Mouse (Mus musculus): ENCODE results near the gene Grb10. TPM values are rescaled to one million over a fixed set of nuclear protein-coding genes. Genes with fewer than 3 reads are reported as not detected.

Grb10 gene
- polyA plus RNA-seq, 1 experiment from 2014 or later: 654 TPM

DNA sequence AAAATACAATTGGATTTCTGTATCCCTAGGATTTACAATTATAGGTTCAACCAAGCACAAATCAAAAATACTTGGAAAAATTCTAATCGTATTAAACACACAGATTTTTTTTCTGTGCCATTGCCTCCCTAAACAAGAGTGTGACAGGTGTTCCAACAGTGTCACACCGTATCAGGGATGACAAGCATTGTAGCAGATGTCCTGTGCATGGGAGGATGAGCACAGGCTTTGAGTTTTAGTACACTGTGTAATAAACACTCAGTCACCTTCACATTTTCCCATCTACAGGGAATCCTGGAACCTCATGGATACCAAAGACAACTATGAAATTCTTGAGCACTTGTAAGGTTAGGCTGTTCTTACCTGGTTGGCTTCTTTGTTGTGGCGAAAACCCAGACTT, 51.2 kb downstream of the Grb10 start:
- peaks cover 10% of the 10 kb centered on the region; the same call in 1 of the 2 replicates for H3K4me1 ChIP-seq
- DNase-seq (ENCODE audit: low spot score): peak; percentile 19
- H3K36me3 ChIP-seq: peaks cover 16% of the 10 kb centered on the region
- H3K27ac ChIP-seq: no peak overlapping the region
- no peak overlapping the region for H3K4me3 ChIP-seq
- no peaks in the 10 kb centered on the region for H3K9me3 ChIP-seq
- no peaks in the 10 kb centered on the region for H3K27me3 ChIP-seq (ENCODE audit: insufficient read depth, poor library complexity, severe bottlenecking)
- WGBS: 88% methylated on average over 3 of the region's 3 CpGs

DNA sequence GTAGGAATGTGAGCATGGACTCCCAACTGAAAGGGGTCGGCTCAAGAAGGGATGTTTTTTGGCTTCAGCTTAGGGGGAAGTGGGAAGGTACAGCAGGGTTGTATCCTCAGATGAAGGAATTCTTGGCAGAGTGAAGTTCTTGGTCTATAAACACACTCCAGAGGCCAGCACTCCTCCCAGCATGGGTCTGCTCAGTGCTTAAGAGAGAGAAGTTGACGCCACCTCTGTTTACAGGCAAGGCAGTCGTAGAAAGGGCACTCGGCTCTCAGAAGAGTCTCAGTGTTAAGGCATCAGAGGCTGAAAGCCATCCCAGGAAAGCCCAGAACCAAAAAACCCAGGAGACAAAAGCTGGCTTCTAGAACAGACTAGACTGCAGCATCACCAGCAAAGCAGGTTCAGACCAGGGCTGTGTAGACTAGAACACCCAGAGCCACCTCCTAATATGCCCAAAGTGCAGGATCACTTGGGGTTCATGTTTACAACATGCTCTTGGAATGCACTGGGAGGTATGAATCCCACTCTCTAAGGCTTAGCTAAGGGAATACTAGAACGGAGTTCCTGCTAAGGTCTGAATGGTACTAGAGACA, 59.8 kb downstream of the Grb10 start:
- H3K9me3 ChIP-seq: no peaks in the 10 kb centered on the region
- DNase-seq (ENCODE audit: low spot score): peak; percentile 67
- H3K27me3 ChIP-seq (ENCODE audit: insufficient read depth, poor library complexity, severe bottlenecking): no peaks in the 10 kb centered on the region
- no peak overlapping the region for H3K27ac ChIP-seq
- 68% methylated on average over 5 of the region's 5 CpGs for WGBS
- H3K36me3 ChIP-seq: peaks cover 24% of the 10 kb centered on the region
- 0 out of 2 replicates have a peak, but pooled peaks cover 4% of the 10 kb centered on the region for H3K4me1 ChIP-seq
- no peak overlapping the region for H3K4me3 ChIP-seq

DNA sequence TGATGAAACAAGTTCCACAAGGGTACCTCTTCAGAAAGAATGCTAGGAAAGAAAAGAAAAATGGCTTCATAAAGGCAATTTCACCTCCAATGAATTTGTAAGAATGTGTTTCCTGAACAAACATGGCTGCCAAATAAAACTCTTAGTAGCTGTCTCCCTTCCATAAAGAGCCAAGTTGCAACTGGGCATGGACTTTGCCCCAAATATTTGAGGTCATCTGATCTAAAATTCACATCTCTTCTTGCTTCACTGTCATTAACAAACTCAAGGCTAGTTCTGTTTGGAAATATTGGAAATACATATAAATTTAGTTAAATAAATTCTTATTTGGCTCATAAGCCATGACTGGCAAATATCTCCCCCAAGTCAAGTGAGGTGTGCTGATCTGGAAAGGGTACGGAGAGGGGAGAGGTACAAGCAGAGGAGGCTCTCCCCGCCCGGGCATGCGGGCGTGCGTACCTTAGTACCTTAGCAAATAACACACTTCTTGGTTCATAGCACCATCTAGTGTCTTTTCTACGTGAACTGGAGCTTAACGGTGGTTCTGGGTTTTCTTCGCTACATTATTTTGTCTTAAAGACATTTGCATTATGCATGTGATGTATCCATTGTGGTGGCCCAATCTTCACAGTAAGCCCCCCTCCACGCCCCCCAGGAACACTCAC, 63.8 kb downstream of the Grb10 start:
- no peak overlapping the region for H3K27ac ChIP-seq
- H3K27me3 ChIP-seq (ENCODE audit: insufficient read depth, poor library complexity, severe bottlenecking): no peaks in the 10 kb centered on the region
- peak; percentile 75 for DNase-seq (ENCODE audit: low spot score)
- H3K4me1 ChIP-seq: peaks cover 13% of the 10 kb centered on the region
- H3K36me3 ChIP-seq: peaks cover 36% of the 10 kb centered on the region
- WGBS: 51% methylated on average over 10 of the region's 10 CpGs
- no peaks in the 10 kb centered on the region for H3K9me3 ChIP-seq
- H3K4me3 ChIP-seq: no peak overlapping the region

DNA sequence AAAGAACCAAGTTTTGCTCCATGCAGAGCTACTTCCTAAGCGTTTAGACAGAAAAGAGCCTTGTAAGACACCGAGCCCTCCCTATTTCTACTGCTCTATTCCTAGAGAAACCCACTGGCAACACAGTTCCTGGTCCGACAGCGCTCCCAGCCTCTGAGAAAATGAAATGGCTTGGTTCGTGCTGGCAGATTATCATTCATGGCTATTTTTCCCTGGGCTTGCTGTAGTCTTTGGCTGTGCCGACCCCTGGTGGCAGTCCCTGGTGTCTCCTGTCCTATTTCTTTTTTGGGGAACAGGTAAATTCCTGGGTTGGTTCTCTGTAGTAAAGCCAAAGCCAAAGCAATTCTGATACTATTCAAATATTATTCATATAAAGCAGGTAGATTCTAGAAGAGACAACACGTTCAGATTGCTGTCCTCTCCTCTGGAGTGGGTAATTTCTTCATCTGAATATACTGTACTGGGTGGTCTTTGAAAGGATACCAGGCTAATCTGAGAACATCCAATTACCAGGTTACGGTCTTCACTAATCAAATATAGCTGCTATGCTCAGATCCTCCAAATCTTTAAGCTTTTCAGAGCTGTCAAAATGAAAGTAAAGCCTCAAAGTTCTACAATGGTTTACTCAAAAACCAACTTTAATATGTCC, 65.0 kb downstream of the Grb10 start:
- 50% methylated on average over 8 of the region's 8 CpGs for WGBS
- Histone ChIP-seq H3K4me1 (peaks cover 17% of the 10 kb centered on the region), H3K4me3 (no peak overlapping the region), H3K36me3 (peaks cover 48% of the 10 kb centered on the region), H3K27me3 (ENCODE audit: insufficient read depth, poor library complexity, severe bottlenecking) (no peaks in the 10 kb centered on the region), H3K9me3 (no peaks in the 10 kb centered on the region), H3K27ac (peak overlapping the region; percentile 72; the same call in 1 of the 2 replicates)
- DNase-seq (ENCODE audit: low spot score): peak; percentile 90

DNA sequence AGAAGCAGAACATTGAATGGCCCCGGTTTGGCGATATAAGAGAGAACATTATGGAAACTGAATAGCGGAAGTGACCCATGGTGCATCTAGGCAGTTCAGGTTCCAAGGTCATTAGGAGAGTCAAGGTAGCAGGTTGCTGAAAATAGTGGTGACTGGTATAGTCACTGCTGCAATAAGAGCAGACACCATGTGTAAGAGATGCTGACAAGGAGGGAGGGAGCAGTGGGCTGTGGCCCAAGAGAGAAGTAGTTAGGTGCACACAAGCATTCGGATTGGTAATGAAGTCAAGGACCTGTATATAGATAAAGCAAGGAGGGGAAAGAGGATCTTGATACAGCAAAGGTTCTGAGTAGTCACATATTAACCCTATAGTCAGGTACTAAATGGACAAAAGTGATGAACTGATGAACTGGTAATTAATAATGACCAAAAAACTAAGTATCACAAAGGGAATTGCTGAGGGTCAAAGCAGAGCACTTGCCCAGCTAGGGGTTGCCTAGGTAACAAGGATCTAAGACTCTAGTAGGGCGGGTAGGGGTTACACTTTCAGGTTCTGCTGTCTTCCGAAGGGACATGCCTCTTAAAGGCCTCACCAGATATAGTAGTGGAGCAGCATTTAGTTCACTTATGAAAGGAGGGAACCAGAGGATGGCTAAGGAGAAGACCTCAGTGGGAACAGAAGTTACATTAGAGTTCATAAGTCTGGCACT, 65.9 kb downstream of the Grb10 start:
- Histone ChIP-seq H3K4me1 (peaks cover 19% of the 10 kb centered on the region), H3K4me3 (no peak overlapping the region), H3K36me3 (peaks cover 57% of the 10 kb centered on the region), H3K9me3 (no peaks in the 10 kb centered on the region), H3K27me3 (ENCODE audit: insufficient read depth, poor library complexity, severe bottlenecking) (no peaks in the 10 kb centered on the region), H3K27ac (peak overlapping the region; percentile 72)
- peak; percentile 59 for DNase-seq (ENCODE audit: low spot score)
- WGBS: 82% methylated on average over 6 of the region's 6 CpGs

DNA sequence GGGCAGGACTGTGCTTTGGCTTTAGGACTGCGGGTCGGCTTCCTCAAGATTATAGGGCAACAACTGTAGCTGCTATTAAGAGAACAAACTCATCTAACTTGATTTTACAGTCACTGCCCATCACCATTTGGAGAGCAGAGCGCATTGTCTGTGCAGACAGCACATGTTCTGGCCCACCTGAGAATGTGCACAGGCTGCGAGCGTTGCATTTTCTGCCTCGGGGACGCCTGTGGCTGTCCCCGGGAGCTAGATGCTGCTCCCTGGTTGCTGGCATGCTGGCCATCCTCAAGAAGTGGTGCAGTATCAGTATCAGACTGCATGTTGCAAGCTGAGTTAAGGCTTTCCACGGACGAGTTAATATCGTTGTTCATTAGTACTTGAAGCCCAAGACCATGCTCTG, 68.2 kb downstream of the Grb10 start:
- no peaks in the 10 kb centered on the region for H3K27me3 ChIP-seq (ENCODE audit: insufficient read depth, poor library complexity, severe bottlenecking)
- H3K4me1 ChIP-seq: peaks cover 35% of the 10 kb centered on the region
- H3K4me3 ChIP-seq: no peak overlapping the region
- WGBS: 92% methylated on average over 11 of the region's 11 CpGs
- H3K9me3 ChIP-seq: no peaks in the 10 kb centered on the region
- peak; percentile 69 for DNase-seq (ENCODE audit: low spot score)
- H3K27ac ChIP-seq: 0 out of 2 replicates have a peak overlapping the region, but pooled peaks have one; percentile 25
- H3K36me3 ChIP-seq: peaks cover 72% of the 10 kb centered on the region

DNA sequence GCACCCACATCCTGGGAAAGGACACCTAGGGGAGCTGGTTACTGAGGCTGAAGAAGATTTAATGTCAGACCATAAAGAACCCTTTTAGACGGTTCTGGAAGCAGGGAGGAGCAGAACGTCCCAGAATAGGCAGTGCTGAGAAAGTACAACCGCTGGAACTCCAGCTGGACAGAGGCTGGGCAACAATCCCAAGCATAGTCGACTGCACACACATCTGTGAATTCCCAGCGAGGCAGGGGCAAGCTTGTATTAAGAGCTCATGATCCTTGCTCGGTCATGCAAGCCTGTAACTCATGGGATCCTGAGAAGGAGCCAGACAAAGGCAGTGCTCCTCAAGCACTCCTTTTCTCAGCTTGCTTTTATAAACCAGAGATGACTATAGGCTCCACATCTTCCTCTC, 69.7 kb downstream of the Grb10 start:
- Histone ChIP-seq H3K4me3 (no peak overlapping the region), H3K4me1 (peaks cover 49% of the 10 kb centered on the region), H3K27me3 (ENCODE audit: insufficient read depth, poor library complexity, severe bottlenecking) (no peaks in the 10 kb centered on the region), H3K9me3 (no peaks in the 10 kb centered on the region), H3K36me3 (peaks cover 77% of the 10 kb centered on the region), H3K27ac (peak overlapping the region; percentile 76)
- WGBS: 63% methylated on average over 6 of the region's 6 CpGs
- peak; percentile 73 for DNase-seq (ENCODE audit: low spot score)

DNA sequence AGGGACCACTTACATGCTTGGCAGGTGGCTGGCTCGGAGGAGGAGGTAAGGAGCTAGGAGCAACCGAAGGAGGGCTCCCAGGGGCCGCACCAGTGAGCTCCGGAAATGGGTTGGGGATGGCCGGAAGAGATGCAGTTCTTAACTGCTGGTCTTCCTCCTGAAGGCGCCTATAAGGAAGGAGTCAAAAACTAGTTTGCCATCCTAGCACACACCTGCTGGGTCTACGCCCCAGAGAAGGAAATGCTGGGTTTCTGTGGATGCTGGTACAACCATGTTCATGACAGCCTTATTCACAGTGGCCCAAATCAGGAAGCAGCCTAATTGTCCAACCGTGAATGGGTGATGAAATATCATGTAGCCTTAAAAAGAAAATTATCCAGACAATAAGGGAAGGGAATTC, 71.0 kb downstream of the Grb10 start:
- no peak overlapping the region for H3K4me3 ChIP-seq
- 84% methylated on average over 8 of the region's 8 CpGs for WGBS
- DNase-seq (ENCODE audit: low spot score): peak; percentile 70
- H3K36me3 ChIP-seq: peaks cover 76% of the 10 kb centered on the region
- peak overlapping the region; percentile 76; the same call in 1 of the 2 replicates for H3K27ac ChIP-seq
- H3K4me1 ChIP-seq: peaks cover 57% of the 10 kb centered on the region
- no peaks in the 10 kb centered on the region for H3K27me3 ChIP-seq (ENCODE audit: insufficient read depth, poor library complexity, severe bottlenecking)
- no peaks in the 10 kb centered on the region for H3K9me3 ChIP-seq

DNA sequence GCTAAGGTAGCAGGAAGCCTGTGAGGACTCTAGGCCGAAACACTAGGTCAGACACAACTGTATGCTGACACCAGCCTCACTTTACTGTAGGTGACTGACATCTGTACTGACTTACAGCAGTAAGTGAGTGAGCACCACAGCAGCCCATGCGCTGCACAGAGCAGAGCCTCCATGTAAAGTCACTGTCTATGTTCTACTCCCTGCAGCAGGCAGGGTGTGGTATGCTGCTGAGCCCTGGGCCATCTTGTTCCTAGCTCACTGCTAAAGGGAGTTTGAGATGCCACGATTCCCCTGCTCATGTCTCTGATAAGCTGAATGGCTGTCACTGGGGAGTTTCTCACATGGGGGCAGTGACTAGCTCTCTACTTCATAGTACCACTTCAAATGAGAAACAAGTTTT, 72.3 kb downstream of the Grb10 start:
- H3K27ac ChIP-seq: peak overlapping the region; percentile 90
- no peaks in the 10 kb centered on the region for H3K9me3 ChIP-seq
- no peaks in the 10 kb centered on the region for H3K27me3 ChIP-seq (ENCODE audit: insufficient read depth, poor library complexity, severe bottlenecking)
- WGBS: 60% methylated on average over 3 of the region's 3 CpGs
- peaks cover 65% of the 10 kb centered on the region for H3K36me3 ChIP-seq
- H3K4me1 ChIP-seq: peaks cover 66% of the 10 kb centered on the region
- DNase-seq (ENCODE audit: low spot score): peak; percentile 80
- H3K4me3 ChIP-seq: no peak overlapping the region

DNA sequence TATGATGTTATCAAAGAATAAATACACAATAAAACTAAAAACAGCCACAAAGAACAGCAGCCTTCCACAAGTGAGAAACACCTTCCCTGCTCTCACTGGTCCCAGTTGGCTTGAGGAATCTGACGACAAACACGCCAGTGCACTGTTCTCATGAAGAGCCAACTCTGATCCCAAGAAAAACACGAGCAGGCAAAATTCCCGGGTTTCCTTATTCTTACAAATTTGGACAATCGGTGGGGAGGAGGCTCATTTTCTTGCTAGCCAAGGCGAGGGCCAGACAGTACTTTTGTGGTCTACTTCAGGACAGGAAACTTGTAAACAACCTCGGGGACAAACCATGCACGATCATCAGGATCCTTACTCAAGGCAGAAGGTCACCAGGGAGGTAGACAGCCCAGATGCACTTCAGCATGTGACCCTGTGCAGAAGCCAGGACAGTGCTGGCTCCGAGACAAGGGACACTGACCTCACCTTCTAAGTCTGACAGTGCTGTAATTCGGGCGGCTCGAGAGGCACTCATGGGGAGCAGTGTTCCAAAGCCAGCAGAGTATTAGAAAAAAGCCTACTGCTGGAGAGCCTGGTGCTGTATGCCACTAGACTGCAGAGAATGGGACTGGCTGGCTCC, 72.9 kb downstream of the Grb10 start:
- Histone ChIP-seq H3K9me3 (no peaks in the 10 kb centered on the region), H3K36me3 (peaks cover 59% of the 10 kb centered on the region), H3K27ac (peak overlapping the region; percentile 90), H3K4me1 (peaks cover 72% of the 10 kb centered on the region), H3K4me3 (no peak overlapping the region), H3K27me3 (ENCODE audit: insufficient read depth, poor library complexity, severe bottlenecking) (no peaks in the 10 kb centered on the region)
- 59% methylated on average over 12 of the region's 12 CpGs for WGBS
- peak; percentile 78 for DNase-seq (ENCODE audit: low spot score)

DNA sequence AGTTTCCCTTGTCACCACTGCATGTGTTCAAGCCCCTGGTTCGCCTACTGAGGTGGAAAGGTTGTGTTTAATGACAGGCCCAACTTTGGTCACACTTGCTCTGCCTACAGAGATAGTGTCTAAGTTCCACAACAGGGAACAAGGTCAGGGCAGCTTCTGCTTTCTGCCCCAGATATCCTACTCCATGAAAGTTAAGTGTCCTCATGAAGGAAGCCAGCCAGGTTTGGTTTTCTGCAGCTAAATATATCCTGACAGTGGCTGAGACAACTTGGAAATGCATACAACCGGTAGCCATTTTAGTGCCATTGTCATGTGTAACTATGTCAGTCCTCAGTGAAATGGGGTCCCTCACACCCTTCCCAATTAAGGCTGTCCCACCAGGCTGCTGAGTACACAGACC, 73.8 kb downstream of the Grb10 start:
- peak overlapping the region; percentile 90 for H3K27ac ChIP-seq

DNA sequence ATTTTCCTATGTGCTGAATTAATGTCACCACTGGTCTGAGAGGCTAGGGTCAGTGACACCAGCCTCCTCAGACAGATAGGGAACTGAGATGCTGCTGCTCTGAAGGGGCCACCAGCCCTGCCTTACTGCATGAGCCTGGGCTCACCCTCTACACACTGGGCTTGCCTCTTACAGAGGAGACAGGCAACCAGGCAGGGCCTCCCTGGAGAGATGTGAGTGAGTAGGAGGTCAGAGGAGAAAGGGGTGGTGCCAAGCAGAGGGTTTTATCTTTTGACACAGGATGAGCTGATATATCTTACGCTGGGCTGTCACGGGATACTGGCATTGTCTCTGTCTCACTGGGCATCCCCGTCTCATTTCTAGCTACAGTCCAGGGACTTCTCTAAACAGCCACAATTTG, 74.9 kb downstream of the Grb10 start:
- H3K4me3 ChIP-seq: 0 out of 2 replicates have a peak overlapping the region, but pooled peaks have one; percentile 3
- peak overlapping the region; percentile 90 for H3K27ac ChIP-seq
- WGBS: 29% methylated on average over 3 of the region's 3 CpGs
- H3K9me3 ChIP-seq: no peaks in the 10 kb centered on the region
- H3K27me3 ChIP-seq (ENCODE audit: insufficient read depth, poor library complexity, severe bottlenecking): no peaks in the 10 kb centered on the region
- no peak for DNase-seq (ENCODE audit: low spot score)
- H3K4me1 ChIP-seq: peaks cover 77% of the 10 kb centered on the region
- peaks cover 44% of the 10 kb centered on the region for H3K36me3 ChIP-seq

More for the DNA sequence above, 73.8 kb downstream of the Grb10 start:
- Histone ChIP-seq H3K27me3 (ENCODE audit: insufficient read depth, poor library complexity, severe bottlenecking) (no peaks in the 10 kb centered on the region), H3K4me3 (no peak overlapping the region), H3K9me3 (no peaks in the 10 kb centered on the region), H3K36me3 (peaks cover 55% of the 10 kb centered on the region), H3K4me1 (peaks cover 78% of the 10 kb centered on the region)
- peak; percentile 72 for DNase-seq (ENCODE audit: low spot score)
- WGBS: 64% methylated on average over 2 of the region's 2 CpGs

All from heart, embryonic 10.5 days (tissue).